Mouse (Mus musculus) spleen, adult 2 months (tissue): ENCODE results near the gene Tmed9. TPM values are rescaled to one million over a fixed set of nuclear protein-coding genes. Genes with fewer than 3 reads are reported as not detected.
A peak's percentile ranks its signal among the peaks of the same experiment; 100 is the strongest.

Source experiments
- DNase-seq, 2 experiments: peaks; one replicate each; pipeline versions ENCODE4 v3.0.0 to v3.0.0-alpha.2; 2012 to 2021; ENCODE audit warnings: low spot score in 2 of 2, low read depth in 1 of 2
- H3K27ac ChIP-seq: fragments of 200-500 bp; 2 replicates; pipeline ENCODE4 v1.5.1; 2012; ENCODE audit warnings: low read length, inconsistent platforms; ENCODE audit not compliant: insufficient read depth
- H3K27me3 ChIP-seq: fragments of 200-500 bp; 2 replicates; pipeline ENCODE4 v1.6.1; 2012; ENCODE audit warnings: mild to moderate bottlenecking, moderate library complexity, low read length, inconsistent platforms; ENCODE audit not compliant: control insufficient read depth, insufficient read depth
- H3K36me3 ChIP-seq: fragments of 200-500 bp; 2 replicates; pipeline ENCODE4 v1.6.1; 2012; ENCODE audit warnings: mild to moderate bottlenecking, low read length, inconsistent platforms; ENCODE audit not compliant: control insufficient read depth, insufficient read depth
- H3K4me1 ChIP-seq: fragments of 200-500 bp; 2 replicates; pipeline ENCODE4 v1.6.1; 2011; ENCODE audit warnings: inconsistent platforms; ENCODE audit not compliant: control insufficient read depth, insufficient read depth, insufficient read length
- H3K4me3 ChIP-seq: fragments of 200-500 bp; 2 replicates; pipeline ENCODE4 v1.5.1; 2011; ENCODE audit warnings: mild to moderate bottlenecking, inconsistent platforms; ENCODE audit not compliant: insufficient read depth, insufficient read length; ENCODE audit errors: extremely low read depth
- CTCF ChIP-seq: fragments of 200-500 bp; IDR thresholded peaks from 2 replicates; pipeline ENCODE4 v1.5.1; 2011; ENCODE audit warnings: mild to moderate bottlenecking, inconsistent platforms; ENCODE audit not compliant: insufficient read depth, insufficient read length, insufficient replicate concordance; ENCODE audit errors: extremely low read depth
- POLR2A ChIP-seq: fragments of 200-500 bp; IDR thresholded peaks from 2 replicates; pipeline ENCODE4 v1.6.1; 2011; ENCODE audit warnings: low read depth, low read length, inconsistent platforms
- WGBS: fragments of 180-500 bp; shearing (Covaris S2); methylation state at CpG from one replicate; pipeline ENCODE4 v1.1.7; 2018; 5-methylcytosine and 5-hydroxymethylcytosine counted together
- polyA plus RNA-seq: library from polyadenylated mRNA; depleted of rRNA; stranded (reverse); fragments of >200 nt; gene quantifications from 2 replicates; pipeline ENCODE4 v1.2.3, GENCODE M21; 2012; rRNA removed

The Tmed9 gene
- polyA plus RNA-seq = 42.4 and 45.7 TPM in 2 replicates

DNA sequence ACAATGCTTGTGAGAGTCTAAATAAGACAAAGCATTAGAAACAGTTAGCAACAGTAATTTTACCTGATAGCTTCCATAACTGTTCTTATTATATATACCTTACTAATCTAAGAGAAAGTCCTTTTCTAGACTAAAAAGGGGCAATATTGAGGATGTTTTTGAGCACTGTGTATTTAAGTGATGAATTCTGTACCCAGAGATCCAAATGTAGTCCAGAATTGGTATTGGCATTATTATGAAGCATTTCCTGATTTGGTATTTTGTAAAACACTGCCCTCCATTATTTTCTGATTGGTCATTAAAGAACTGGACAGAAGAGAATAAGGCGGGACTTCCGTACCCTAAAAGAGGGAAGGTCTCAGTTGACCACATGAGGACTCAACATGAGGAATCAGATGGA is at the start of gene Tmed9:
Tmed9 (plus strand) TSS at position 301 of the 400 bp plus-strand sequence.
- Histone ChIP-seq H3K27me3 (no peaks in the 10 kb centered on the region), H3K27ac (no peak within 1 kb of the TSS), H3K36me3 (no peaks in the 10 kb centered on the region), H3K4me3 (no peak within 1 kb of the TSS), H3K4me1 (peaks cover 8% of the 10 kb centered on the region; the same call in 1 of the 2 replicates)
- 93% methylated on average over 2 of the region's 2 CpGs for WGBS
- TF ChIP-seq POLR2A (no peak), CTCF (no peak)
- DNase-seq = no peak

DNA sequence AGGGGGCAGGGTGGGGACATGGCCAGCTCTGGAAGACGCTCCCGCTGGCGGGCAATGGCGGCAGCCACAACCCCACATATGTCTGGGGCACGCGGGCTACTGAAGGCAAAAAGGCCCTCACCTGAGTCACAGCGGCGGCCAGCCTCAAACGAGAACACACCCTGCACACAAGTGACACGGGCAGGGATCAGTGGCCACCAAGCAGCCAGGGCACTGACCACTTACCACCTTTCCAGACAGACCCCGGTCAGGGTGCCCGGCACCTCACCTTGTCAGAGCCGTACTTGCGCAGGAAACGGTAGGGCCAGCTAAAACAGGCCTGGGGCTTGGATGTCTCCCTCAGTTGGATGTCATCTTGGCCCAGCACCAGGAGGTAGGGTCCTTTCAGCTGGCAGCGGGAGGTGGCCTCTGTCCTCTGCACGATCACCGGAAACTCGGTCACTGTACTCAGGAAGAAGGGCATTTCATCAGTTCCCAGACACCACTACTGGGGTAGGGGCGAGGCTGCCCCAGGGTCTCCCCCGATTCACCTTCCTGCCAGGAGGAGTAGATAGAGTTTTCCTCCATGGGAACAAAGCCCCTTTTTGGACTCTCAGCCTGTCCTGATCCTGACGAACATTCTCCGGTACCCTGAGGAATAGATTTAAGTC is 49.5 kb upstream of the Tmed9 start:
- Histone ChIP-seq H3K27me3 (no peaks in the 10 kb centered on the region), H3K36me3 (peaks cover 19% of the 10 kb centered on the region), H3K27ac (peak overlapping the region; percentile 26), H3K4me3 (no peak overlapping the region), H3K4me1 (peaks cover 4% of the 10 kb centered on the region; the same call in 1 of the 2 replicates)
- TF ChIP-seq CTCF = no peak
- TF ChIP-seq POLR2A = no peak
- no peak for DNase-seq
- 85% methylated on average over 23 of the region's 23 CpGs for WGBS

DNA sequence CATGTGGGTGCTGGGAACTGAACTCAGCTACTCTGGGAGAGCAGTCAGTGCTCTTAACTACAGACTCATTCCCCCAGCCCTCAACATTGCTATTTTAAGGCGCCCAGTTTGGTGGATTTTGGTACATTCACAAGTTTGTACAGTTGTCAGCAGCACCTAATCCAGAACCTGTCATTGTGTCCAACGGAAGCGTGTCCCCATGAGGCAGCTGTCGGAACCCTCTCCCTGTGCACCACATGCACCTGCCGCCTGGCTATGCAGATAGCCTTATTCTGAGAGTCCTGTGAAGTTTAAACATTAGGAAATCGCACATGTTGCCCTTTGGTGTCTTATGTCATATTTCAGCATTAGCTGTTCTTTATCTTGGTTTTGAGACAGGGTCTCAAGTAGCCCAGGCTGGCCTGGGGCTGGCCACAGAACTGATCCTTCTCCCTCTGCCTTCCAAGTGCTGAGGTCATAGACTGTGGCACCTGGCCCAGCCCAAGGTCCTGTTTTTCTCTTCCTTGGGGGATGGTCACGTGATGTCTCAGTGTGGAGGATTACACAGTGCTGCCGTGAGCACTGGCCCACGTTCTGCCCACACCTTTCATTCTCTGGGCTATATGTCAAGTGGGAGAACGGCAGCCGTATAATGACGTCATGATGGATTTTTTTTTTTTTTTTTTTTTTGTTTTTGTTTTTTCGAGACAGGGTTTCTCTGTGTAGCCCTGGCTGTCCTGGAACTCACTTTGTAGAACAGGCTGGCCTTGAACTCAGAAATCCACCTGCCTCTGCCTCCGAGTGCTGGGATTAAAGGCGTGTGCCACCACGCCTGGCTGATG is 47.6 kb upstream of the Tmed9 start:
- Histone ChIP-seq H3K27me3 (no peaks in the 10 kb centered on the region), H3K27ac (peak overlapping the region; percentile 15), H3K4me3 (no peak overlapping the region), H3K4me1 (peaks cover 20% of the 10 kb centered on the region; the same call in 1 of the 2 replicates), H3K36me3 (peaks cover 23% of the 10 kb centered on the region)
- no peak for DNase-seq
- TF ChIP-seq POLR2A (no peak), CTCF (no peak)
- WGBS = 60% methylated on average over 16 of the region's 16 CpGs

DNA sequence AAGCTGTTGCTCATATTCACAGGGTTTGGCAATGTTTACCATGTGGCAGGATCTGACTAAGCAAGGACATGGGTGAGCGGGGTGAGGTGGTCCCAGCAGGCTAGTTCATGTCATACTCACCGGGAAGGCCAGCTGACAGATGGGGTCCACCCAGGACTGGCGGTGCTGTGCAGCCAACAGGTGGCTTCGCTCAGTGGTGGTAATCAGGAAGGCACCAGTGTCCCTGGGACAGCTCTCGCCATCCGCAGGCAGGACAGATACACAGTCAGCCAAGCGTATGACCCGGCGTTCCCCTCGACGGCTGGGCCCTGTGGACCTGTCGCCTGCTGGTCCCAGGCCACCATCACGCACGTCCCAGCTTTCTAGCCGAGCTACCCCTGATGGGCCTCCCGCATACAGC is 46.3 kb upstream of the Tmed9 start:
- H3K4me3 ChIP-seq = peak overlapping the region; percentile 69

DNA sequence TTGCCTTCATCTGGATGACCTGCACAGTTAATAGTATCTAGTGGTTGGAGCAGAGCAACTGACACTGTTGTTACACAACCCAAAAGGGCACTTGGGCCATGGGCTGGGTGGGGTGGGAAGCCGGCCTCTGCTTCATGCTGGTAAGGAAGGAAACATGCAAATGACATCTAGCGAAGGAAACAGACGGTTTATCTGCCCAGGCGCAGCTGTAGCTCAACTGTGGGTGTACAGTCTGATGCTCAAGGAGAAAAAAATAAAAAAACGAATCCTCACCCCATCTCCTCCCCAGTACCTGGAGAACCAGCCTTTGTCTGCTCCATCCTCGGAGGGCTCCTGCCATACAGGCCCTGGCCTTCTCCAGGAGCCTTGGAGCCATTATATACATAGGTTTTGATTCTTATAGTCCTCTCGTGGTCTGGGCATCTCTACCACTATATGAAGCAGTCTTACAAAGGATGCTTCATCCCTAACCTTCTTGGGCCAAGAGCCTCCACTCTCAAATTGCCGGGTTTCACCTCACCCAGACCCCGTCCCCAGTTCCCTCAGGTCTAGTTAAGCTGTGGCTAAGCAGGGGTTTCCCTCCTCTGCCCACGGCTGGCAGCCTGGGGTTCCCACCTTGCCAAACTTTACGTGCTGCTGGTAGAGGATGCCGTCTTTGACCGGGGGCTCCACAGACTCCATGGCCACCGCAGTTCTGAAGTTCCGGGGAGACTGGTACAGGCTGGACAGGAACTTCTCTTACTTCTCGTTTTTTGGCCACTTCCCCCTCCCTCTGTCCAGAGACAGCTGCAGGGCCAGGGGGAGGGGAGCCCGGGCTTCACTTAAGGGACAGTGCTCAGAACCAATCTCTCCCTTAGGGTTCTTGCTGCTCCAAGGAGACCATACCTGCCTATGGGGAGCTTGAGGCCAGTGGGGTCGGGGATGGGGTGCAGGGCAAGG is 45.4 kb upstream of the Tmed9 start:
- H3K4me1 ChIP-seq = peaks cover 23% of the 10 kb centered on the region; the same call in 1 of the 2 replicates
- no peak for TF ChIP-seq CTCF
- peak; percentile 46; the same call in 1 of the 2 replicates for TF ChIP-seq POLR2A
- no peaks in the 10 kb centered on the region for H3K27me3 ChIP-seq
- H3K27ac ChIP-seq = peak overlapping the region; percentile 99
- H3K36me3 ChIP-seq = peaks cover 32% of the 10 kb centered on the region
- WGBS = 8% methylated on average over 18 of the region's 18 CpGs
- H3K4me3 ChIP-seq = peak overlapping the region; percentile 69
- peak; percentile 54 to 65 for DNase-seq

More for the DNA sequence above, 46.3 kb upstream of the Tmed9 start:
- Histone ChIP-seq H3K36me3 (peaks cover 33% of the 10 kb centered on the region), H3K4me1 (peaks cover 23% of the 10 kb centered on the region; the same call in 1 of the 2 replicates), H3K27me3 (no peaks in the 10 kb centered on the region), H3K27ac (peak overlapping the region; percentile 99)
- no peak for DNase-seq
- no peak for TF ChIP-seq POLR2A
- 43% methylated on average over 16 of the region's 16 CpGs for WGBS

DNA sequence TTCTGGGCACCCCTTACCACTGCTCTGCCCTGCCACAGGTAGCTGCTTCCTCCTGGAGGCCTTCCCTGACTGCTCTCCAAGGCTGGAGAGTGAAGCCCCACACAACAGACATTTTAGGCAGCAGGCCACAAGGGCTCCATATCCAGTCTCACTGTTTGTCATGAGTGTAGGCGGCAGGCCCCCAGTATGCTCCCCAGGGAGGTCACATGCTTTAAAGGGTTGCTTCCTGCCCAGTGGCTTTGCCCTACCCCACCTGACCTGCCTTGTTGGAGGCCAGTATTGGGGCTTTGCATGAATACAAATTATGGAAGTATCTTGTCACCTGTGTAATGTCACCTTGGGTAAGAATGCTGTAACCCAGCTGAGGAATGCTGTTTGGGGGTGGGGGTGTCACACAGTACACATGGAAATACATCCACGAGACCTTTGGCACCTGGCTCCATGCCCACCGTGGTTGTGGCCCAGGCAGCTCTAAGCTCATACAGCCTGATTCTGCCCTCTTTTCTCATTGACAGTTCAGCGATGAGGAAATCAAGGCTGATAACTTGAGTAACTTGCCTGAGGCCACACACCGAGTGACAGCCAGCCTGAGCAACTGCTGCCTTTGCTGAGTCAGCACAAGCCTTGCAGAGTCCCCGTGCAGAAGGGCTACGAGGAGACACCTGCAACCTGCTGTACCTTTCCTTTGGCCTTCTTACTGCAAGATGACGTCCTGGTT is 44.2 kb upstream of the Tmed9 start, which contains the start of gene Dok3:
Dok3 (minus strand) TSS at position 99 of the 718 bp plus-strand sequence.
- DNase-seq = peak; percentile 85 to 87
- Histone ChIP-seq H3K27me3 (no peaks in the 10 kb centered on the region), H3K36me3 (peaks cover 27% of the 10 kb centered on the region), H3K27ac (peak within 1 kb of the TSS; percentile 99), H3K4me3 (peak within 1 kb of the TSS; percentile 69), H3K4me1 (peaks cover 23% of the 10 kb centered on the region; the same call in 1 of the 2 replicates)
- TF ChIP-seq CTCF (no peak), POLR2A (peak; percentile 72)
- WGBS = 23% methylated on average over 8 of the region's 8 CpGs
